Mouse (Mus musculus) neural tube, embryonic 11.5 days (tissue): ENCODE results near the gene Fgf16. TPM values are rescaled to one million over a fixed set of nuclear protein-coding genes. Genes with fewer than 3 reads are reported as not detected.

Experiments
- polyA plus RNA-seq: library from polyadenylated mRNA; unstranded; fragments of >200 nt; fragmentation: Nextera tagmentation; extraction: Ambion mirVana; gene quantifications from 2 replicates; pipeline ENCODE4 v1.2.1, GENCODE M21; 2014

Fgf16 gene
- polyA plus RNA-seq, 1 experiment from 2014 or later = not detected

Other genes with a start within 250 kb of the Fgf16 start
- gene Atrx, start 165.1 kb downstream of the Fgf16 start, polyA plus RNA-seq = 179 and 182 TPM in 2 replicates
- gene Magt1, start 247.6 kb downstream of the Fgf16 start, polyA plus RNA-seq = 47.5 and 47.9 TPM in 2 replicates